Mouse (Mus musculus) embryo, embryonic 9.5 days (tissue): ENCODE results near the gene Cpt1b.

Source experiments
- DNase-seq: peaks from one replicate; pipeline ENCODE4 v3.0.0-alpha.2; 2017; ENCODE audit errors: extremely low spot score

Gene Cpt1b

GRCm38 (mm10) chr15:89379429-89379828 is 46.2 kb downstream of the Cpt1b start:
- DNase-seq, result peak; percentile 14

- peak; percentile 45 for DNase-seq
These were observed 46.7 kb downstream of the Cpt1b start, which contains the start of gene Odf3b for GRCm38 (mm10) chr15:89378831-89379401. Gene Odf3b, minus strand, starts transcription at chr15:89379282.

GRCm38 (mm10) chr15:89377938-89378828 is 47.5 kb downstream of the Cpt1b start:
- DNase-seq, result peak; percentile 25

- peak; percentile 17 for DNase-seq
These were observed 48.3 kb downstream of the Cpt1b start for GRCm38 (mm10) chr15:89377362-89377761.

- DNase-seq, result no peak
These were observed 48.7 kb downstream of the Cpt1b start, which contains the start of gene Tymp for GRCm38 (mm10) chr15:89376957-89377356. Gene Tymp, minus strand, starts transcription at chr15:89377039.

- DNase-seq, result no peak
These were observed 49.6 kb downstream of the Cpt1b start for GRCm38 (mm10) chr15:89376040-89376439.

- no peak for DNase-seq
These were observed 50.7 kb downstream of the Cpt1b start for GRCm38 (mm10) chr15:89374801-89375534.

- DNase-seq, result no peak
These were observed 51.3 kb downstream of the Cpt1b start for GRCm38 (mm10) chr15:89374340-89374739.

GRCm38 (mm10) chr15:89373762-89374248 is 51.9 kb downstream of the Cpt1b start, which contains the start of gene Sco2:
Gene Sco2, minus strand, starts transcription at chr15:89373846.
- DNase-seq, result peak; percentile 96

- peak; percentile 86 for DNase-seq
These were observed 52.5 kb downstream of the Cpt1b start for GRCm38 (mm10) chr15:89373027-89373761.

GRCm38 (mm10) chr15:89372536-89372935 is 53.1 kb downstream of the Cpt1b start:
- DNase-seq, result no peak

GRCm38 (mm10) chr15:89372068-89372467 is 53.6 kb downstream of the Cpt1b start:
- no peak for DNase-seq
